Mouse (Mus musculus) spleen, postnatal 14 days (tissue): ENCODE measurements around the gene Gpam.
"Not testable (repeated sequence)": the region's sequence is repeated elsewhere in the genome, so short reads cannot be mapped to it uniquely, and the experiment has no call there.

Experiments used
- DNase-seq, 2 experiments: peaks; one replicate each; pipeline ENCODE4 v3.0.0; 2021 to 2022; ENCODE audit warnings: low spot score in 2 of 2

Gene Gpam

GRCm38 (mm10) chr19:55127072-55127718 is at the start of gene Gpam:
TSS of gene Gpam (minus strand) at chr19:55127238.
- no peak for DNase-seq

GRCm38 (mm10) chr19:55171585-55171984 is 44.5 kb upstream of the Gpam start:
- DNase-seq: no peak

GRCm38 (mm10) chr19:55170399-55170798 is 43.4 kb upstream of the Gpam start:
- DNase-seq: no peak

DNA sequence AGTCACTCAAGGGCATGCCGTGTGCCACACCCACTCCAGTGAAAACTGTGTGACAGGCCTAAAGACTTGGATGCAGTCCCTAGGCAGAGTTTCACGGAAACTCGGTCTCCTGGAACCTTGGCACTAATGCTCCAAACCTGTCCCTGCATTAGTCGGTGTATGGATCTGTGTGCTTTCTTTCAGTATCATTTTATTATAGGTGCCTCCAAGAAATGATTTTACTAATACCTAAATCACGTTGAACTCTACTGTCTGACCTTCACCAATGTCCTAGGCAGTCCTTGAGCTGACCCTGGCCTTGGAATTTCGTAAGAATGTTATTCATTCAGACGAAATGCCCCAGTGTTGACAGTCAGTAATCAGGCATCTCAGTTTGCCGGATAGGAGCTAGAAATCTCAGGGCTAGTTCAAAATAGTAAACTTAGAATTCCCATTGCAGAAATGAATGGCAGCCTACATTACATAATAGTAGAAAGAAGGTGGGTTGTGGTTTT is 42.2 kb upstream of the Gpam start:
- not testable (repeated sequence) for DNase-seq

DNA sequence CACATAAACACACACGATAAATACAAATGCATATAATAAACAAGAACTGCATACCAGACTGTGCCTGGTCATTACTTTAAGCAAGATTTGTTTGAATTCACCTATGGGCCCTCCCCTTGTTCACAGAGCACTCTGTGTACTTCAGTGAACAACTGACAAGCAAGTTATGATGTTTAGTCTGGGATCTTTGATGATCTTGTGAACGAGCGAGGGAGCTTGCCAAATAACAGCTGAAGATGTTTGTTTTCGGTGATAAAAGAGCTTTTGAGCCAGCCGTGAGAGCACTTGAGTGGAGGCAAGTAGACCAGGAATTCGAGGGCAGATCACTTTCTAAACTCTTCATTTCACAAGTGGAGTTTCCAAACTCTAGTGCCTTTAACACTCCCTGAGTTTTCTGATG is 41.3 kb upstream of the Gpam start:
- DNase-seq: no peak

GRCm38 (mm10) chr19:55167741-55168140 is 40.7 kb upstream of the Gpam start:
- DNase-seq: no peak

DNA sequence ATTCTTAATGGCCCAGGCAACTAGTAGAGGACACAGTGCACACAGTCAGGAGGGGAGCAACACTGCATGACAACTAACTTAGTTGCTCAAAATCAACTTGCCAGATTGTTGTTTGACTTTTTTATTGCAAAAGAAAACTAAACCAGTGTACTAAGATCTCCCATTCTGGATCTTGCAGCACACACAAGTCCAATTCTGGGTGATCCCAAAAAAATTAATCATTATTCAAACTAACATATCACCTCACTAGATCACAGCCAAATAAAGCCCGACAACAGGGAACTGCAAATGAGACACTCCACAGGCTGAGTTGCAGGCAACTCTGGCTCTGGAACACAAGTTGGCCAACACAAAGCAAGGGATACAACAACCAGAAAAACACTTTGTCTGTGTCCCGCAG is 39.7 kb upstream of the Gpam start:
- DNase-seq: no peak

GRCm38 (mm10) chr19:55165954-55166353 is 38.9 kb upstream of the Gpam start:
- no peak for DNase-seq

GRCm38 (mm10) chr19:55165183-55165865 is 38.3 kb upstream of the Gpam start:
- no peak for DNase-seq

GRCm38 (mm10) chr19:55164162-55164561 is 37.1 kb upstream of the Gpam start:
- no peak for DNase-seq

GRCm38 (mm10) chr19:55162271-55162670 is 35.2 kb upstream of the Gpam start:
- no peak for DNase-seq

DNA sequence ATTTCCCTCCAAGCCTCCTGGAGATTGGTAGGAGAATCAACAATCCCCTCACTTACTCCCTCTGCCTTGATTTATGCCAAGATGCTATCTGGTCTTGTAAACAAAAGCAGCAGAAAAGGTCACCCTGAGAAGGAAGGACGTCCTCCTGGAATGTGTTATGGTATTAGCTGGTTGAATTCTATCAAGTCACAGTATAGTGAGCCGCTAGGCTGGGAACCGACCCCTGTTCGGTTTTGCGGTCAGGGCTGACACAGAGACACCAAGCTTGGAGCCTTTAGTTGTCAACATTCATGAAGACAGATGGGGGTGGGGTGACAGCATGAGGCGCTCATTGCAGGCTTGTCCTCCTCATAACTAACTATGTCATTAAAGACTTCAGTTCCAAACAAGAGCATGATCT is 32.8 kb upstream of the Gpam start:
- DNase-seq: no peak

DNA sequence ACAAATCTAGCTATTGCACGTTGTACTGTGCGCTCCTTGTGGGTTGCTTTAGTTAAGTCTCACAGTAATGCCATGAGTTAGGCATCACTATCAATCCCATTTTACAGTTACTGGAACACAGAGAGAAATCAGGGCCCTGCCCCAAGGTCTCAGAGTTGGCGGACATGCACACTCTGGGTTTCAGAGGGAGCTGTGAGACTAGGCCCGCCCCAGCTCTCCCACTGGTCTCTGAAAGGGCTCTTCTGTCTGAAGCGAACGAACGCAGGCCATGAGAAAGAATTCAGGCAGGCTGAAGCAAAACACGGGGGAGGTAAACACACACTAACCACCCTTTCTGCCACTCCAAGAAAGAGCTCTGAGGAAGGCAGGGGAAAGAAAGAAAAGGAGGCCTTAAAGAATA is 31.6 kb upstream of the Gpam start:
- DNase-seq: no peak

DNA sequence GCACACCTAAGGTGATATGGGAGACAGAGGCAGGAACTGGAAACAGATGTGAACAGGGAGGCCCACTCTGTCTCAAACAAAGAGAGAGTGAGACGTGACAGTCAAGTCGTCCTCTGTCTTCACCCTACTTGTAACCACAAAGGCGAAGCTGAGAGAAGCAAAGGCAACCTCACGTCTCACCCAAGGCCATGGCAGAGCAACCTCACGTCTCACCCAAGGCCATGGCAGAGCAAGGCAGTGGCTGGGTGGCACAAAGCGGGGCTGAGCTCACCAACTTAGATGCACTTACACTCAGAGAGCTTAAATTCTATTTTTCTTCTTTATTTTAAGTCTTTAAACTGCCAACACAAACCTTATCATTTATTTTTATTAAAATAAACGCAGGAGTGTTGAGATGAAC is 30.0 kb upstream of the Gpam start:
- no peak for DNase-seq

DNA sequence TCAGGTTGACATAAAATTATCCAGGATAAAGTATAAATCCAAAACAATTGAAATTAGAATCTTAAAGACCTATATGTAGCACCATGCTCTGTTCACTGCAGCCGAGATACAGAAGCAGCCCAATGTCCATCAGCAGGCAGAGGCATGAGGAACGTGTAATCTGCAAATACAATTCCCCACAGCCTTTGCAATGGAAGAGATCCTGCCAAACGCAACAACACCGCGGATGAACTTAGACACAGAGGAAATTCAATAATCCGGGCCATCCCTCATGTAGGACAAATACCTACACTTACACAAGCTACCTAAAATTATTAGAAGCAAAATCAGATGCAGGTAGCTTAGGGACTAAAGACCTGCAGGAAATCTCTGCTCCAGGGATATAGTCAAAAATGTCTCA is 25.9 kb upstream of the Gpam start:
- no peak for DNase-seq

- DNase-seq: not testable (repeated sequence)
Observed at GRCm38 (mm10) chr19:55152274-55152673, 25.2 kb upstream of the Gpam start.

- no peak for DNase-seq
Observed at GRCm38 (mm10) chr19:55149646-55150045, 22.6 kb upstream of the Gpam start.

DNA sequence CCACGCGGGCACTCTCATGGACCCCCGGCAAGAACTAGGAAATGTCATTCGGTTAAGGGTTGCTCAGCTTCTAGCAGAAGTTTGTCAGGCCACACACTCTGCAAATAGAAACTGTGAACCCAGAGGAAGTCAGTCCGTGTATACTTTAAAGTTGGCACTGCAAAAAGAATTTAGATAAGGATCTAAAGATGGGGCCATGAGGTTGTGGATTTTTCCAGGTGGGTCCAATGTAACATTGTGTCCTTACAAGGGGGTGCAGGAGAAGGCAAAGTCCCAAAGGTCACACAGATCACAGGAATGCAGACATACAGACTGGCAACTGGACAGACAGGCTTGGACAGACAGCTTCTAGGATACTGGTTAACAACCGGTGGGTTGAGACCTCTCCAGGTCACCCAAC is 21.1 kb upstream of the Gpam start:
- DNase-seq: no peak

DNA sequence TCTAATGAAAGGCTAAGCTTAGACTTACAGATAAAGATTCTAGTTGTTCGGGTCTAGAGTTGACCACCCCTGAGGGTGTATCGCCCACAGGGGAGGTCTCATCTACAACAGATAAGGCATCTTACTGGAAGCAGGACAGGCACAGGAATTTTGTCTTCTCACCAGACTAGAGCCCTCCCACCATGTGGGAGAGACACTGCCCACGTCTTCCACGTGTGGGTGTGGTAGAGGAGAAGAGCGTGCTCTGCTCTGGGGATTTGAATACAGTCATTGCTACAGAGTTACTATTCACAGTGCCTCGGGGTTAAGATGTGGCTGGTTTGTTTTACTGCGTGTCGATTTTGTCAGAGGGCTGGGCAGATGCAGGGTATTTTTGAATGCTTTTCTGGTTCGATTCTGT is 20.5 kb upstream of the Gpam start:
- DNase-seq: no peak

DNA sequence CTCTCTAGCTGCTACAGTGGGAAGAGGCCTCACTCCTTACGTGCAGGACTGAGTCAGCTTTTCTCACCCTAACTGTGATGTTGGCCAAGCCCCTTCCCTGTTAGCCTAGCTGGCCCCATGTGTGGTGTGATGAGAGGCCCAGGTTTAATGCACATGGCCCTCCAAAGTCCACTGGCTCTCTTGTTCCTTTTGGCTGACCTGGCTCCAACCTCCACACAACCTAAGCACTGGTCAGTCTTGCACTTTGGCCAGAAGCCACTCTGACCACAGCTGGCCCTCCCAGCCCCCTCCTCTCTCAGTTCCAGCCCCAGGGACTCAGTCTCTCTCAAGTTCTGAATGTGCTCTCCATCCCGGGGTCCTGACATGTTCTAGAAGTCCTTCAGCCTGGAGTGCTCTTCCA is 18.1 kb upstream of the Gpam start:
- no peak for DNase-seq

- no peak for DNase-seq
Observed at GRCm38 (mm10) chr19:55144691-55145090, 17.7 kb upstream of the Gpam start.

GRCm38 (mm10) chr19:55143391-55144300 is 16.6 kb upstream of the Gpam start:
- no peak for DNase-seq
